Mouse (Mus musculus) spleen, adult 18-20 months (tissue): Measurements from ENCODE around the gene Zfp978.
"Not testable (repeated sequence)": the region's sequence is repeated elsewhere in the genome, so short reads cannot be mapped to it uniquely, and the experiment has no call there.

Experiments
- DNase-seq, 2 experiments: peaks; one replicate each; pipeline ENCODE4 v3.0.0; 2022; ENCODE audit warnings: mixed read lengths in 2 of 2

The Zfp978 gene

DNA sequence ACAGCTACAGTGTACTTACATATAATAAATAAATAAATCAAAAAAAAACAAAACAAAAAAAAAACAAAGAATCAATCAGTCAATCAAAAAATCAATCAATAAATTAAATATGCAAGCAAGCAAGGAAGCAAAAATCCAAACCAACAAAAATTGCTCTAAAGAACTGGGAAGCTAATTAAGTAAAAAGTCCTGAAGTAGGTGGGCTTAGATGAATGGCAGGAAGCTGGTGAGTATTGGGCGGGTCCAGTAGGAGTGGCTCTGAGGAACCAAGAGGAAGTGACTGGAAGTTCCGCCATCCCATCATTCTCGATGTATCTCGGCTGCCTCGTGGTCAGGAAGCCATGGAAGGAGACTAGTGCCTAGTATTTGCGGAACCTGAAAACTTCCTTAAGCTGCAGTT lies at the start of gene Zfp978:
Zfp978 (plus strand) TSS at position 301 of the 400 bp plus-strand sequence.
- DNase-seq: not testable (repeated sequence)

DNA sequence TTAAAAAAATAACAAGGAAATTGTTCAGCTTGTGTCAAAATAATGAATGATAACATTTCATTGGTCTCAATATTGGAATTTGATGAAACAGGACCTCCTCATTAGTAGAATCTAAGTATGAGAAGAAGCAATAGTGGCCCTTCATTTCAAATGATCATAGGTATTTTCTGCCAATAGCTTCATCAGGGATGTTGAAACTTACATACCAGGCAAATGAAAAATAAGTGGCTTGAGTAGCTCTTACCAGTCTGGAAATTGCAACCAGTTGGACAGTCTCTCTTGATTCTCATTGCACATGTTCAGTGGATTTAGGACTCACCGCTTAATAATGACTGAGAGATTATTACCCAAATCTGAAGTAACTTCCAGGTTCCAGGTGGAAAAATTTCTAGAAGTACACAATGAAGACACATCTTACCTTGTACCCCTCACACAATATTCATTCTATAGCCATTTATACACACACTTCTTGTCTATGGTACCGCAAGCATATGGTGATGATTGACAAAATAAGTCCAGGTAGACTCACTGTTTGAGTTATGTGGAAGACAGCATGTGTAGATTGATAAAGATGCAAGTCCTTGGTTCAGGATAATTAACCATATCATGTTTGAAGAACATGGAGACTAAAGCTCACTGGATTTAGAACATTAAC lies 25.9 kb upstream of the Zfp978 start:
- not testable (repeated sequence) for DNase-seq

DNA sequence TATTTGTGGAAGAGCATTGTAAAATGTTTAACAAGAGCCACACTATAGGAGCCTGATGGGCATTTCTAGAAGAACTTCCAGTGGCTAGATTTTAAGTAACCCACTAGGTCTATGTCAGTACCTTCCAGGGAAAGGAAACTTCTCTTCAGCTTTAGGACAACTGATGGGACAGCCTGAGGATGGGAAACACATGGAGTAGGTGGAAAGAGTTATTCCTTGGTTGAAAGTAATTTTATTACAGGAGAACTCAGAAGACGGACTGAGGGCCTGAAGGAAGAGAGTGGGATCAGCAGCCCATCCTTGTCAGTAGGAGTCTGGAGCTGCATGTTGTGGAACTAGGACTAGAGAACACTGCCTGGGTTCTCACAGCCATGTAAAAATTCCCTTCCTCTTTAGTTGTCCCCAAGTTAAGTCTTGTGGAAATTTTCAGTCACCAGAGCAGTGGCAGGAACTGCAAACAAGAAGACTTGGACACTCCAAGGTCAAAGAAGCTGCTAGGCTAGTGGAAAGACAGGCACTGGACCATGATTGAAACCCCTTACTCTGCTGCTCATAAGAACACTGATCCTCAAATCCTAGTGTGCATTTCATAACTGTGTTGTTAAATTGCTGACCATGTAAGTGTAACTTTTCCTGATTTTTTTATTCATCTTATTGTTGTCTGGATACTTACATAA lies 25.3 kb upstream of the Zfp978 start:
- not testable (repeated sequence) for DNase-seq

DNA sequence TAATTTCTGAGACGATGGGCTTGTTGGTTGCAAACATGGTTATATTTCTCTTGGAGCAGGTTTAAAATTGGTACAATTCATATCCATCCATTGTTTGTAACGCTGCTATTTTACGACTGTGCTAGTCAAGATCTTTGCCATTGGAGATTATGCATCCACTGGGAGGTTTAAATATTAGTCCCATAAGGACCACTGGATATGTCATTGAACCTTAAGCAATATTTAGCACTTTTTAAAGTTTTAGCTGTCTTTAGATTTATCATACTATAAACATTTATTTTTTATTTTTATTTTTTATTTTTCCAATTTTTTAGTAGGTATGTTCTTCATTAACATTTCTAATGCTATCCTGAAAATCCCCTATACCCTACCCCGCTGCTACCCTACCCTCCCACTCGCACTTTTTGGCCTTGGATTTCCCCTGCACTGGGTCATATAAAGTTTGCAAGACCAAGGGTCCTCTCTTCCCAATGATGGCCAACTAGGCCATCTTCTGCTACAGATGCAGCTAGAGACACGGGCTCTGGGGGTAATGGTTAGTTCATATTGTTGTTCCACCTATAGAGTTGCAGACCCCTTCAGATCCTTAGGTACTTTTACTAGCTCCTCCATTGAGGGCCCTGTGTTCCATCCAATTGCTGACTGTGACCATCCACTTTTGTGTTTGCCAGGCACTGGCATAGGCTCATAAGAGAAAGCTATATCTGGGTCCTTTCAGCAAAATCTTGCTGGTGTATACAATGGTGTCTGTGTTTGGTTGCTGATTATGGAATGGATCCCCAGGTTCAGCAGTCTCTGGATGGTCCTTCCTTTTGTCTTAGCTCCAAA lies 24.5 kb upstream of the Zfp978 start:
- not testable (repeated sequence) for DNase-seq

DNA sequence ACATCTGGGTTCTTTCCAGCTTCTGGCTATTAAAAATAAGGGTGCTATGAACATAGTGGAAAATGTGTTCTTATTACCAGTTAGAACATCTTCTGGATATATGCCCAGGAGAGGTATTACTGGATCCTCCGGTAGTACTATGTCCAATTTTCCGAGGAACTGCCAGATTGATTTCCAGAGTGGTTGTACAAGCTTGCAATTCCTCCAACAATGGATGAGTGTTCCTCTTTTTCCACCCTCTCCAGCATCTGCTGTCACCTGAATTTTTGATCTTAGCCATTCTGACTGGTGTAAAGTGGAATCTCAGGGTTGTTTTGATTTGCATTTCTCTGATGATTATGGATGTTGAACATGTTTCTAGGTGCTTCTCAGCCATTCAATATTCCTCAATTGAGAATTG lies 23.6 kb upstream of the Zfp978 start:
- DNase-seq: not testable (repeated sequence)

DNA sequence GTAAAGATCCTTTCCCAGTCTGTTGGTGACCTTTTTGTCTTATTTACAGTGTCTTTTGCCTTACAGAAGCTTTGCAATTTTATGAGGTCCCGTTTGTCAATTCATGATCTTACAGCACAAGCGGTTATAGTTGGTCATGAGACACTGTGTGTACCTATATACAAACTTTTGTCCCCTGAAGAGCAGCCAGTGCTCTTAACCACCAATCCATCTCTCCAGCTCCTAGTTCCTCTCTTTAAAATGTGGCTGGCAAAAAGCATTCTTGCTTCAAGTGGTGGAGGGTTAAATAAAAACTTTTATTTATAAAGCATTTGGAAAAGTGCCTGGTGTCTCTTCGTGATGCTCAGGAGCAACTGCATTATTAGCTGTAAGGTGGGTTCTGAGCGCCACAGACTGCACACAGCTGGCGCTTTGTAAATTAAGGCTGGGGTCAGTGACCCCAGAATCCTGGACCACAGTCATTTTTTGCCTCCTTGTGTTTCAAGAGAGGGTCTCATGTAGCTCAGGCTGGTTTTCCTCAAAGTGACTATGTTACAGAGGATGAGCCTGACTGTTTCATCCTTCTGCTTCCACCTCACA lies 23.0 kb upstream of the Zfp978 start:
- no peak for DNase-seq

DNA sequence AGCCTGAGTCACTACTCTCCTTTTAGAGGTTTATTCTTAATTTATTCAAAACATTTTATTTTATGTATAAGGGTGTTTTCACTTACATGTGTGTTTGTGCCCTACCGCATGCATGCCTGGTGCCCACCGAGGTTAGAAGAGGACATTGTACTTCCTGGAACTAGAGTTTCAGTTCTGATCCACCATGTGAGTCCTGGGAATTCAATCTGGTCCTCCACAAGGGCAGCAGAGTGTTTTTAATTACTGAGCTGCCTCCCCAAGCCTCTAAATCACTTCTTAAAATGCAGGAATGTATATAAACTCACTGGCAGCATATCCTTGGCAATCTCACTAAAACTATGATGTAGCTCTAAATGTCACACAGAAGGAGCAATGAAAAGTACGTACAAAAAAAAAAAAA lies 22.4 kb upstream of the Zfp978 start:
- DNase-seq: not testable (repeated sequence)

DNA sequence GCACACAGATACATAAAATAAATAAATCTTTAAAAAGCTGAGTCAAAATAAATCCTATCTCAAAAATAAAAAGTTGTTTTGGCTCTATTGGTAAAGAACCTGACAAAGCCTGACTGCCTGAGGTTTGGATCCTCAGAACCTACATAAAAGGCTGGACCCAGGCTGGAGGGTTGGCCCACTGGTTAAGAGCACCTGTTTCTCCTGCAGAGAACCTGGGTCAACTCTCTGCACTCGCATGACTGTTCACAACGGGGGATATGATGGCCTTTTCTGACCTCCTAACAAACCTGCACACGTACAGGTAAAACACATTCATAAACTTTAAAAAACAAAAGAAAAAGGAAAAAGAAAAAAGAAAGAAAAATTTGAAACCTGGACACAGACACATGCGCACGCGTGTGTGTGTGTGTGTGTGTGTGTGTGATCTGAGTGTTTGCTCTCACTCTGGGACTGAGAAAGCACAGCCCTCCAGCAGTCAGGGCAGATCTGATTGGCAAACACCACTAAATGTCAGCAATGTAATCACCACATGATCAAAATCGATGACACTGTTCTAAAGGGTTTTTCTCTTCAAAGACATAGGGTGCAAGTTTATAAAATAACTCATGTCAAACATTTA lies 21.4 kb upstream of the Zfp978 start:
- not testable (repeated sequence) for DNase-seq

DNA sequence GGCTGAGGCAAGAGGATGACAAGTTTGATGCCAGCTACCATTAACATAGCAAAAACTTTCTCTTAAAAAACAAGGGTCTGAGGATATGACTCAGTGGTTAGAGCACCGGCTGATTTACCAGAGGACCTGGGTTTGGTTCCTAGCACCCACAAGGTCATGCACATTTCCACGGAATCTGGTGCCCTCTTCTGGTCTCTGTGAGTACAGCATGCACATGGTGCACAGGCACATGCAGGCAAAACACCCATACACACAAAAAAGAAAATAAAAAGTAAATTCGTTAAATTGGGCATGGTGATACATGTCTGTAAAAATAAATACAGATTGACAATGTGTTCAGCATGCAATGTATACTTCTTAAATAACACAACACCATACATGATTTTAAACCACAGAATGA lies 20.9 kb upstream of the Zfp978 start:
- DNase-seq: not testable (repeated sequence)

DNA sequence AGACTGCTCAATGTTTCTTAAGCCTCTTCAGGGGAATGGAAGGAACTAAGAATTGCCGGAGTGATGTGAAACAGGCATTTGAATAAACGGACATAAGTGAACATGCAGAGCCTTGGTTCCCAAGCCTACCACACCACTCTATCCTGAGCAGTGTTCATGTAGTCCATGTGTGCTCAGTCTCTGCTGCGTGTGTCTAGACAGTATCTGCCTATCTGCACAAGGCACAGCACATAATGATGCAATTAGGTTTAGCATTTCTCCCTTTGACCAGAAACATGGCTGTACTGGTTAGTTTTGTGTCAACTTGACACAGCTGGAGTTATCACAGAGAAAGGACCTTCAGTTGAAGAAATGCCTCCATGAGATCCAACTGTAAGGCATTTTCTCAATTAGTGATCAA lies 20.2 kb upstream of the Zfp978 start:
- not testable (repeated sequence) for DNase-seq

DNA sequence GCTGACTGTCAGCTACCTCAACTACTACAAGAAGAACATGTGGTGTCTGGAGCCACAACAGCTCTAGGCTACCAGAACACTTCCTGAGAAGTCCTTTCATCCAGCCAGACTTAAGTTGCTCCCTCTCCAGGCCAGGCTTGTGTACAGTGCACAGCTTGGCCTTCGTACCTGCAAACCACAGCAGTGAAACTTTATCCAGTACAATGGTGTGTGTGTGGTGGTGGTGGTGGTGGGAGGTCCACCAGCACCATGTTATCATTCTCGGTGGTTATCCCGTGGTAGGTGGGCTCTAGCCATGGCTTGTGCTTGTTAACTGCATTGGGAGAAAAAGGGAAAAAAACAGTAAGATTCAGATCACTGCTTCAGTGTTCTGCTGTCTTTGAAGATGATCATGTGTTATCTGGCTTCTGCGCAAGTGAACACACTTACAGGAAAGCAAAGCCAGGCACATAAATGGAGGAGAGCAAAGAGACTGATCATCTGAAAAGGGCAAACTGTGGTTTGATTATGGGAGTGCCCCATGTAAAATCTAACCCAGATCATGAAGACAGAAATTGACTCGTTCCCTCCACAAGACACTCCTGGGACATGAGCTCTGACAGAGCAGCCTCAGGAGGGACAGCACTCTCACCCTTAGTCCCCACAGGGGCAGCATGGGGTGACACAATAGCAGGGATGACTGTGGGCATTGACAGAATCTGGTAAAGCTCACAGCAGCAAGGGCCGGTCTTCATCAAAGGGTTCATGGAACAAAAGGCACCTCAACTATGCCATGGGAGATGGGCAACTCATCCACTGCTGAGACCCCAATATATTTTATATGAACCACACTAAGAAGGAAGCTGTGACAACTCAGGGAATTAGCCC lies 17.8 kb upstream of the Zfp978 start:
- not testable (repeated sequence) for DNase-seq

DNA sequence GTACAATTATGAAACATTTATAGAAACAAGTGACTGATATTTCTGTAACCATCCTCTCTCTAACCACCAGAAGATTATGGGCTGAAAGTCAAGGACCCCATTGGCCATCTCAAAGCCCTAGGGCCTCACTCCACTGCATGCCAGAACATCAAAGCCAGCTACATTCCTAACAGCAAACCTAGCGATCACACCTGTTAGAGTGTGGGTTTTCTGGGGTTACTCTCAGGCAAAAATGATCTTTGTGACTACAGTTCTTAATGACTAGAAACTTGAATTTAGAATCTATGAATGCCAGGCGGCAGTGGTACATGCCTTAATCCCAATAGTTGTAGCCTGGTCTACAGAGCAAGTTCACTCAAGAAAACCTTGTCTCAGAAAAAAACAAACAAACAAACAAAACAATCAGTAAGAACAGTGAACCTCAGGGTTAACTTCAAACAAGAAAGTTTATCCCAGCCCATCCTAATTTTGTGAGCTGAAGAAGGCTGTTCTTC lies 16.0 kb upstream of the Zfp978 start:
- DNase-seq: not testable (repeated sequence)

DNA sequence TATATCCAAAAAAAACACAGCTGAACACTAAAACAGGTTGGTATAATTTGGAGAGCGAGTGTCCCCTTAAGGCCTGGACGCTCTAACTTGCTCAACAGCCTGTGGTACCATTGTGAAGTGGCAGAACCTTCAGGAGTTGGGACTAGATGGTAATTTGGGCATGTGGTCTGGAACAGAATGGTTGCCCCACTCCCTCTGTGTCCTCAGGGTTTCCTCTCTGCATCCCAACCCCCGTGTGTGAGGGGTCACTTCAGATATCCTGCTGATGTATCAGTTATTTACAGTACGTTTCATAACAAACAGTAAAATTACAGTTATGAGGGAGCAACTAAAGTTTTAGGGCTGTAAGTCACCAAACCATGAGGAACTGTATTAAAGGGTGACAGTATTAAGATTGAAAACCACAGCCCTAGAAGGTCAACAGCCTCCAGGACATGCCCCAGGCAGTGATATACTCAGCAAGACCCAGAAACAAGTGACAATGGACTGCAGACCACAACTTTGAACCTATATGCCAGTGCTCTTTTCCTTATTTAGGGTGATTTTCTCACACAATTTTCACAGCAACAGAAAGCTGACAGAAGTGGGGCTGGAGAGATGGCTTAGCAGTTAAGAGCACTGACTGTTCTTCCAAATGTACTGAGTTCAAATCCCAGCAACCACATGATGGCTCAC lies 14.6 kb upstream of the Zfp978 start:
- not testable (repeated sequence) for DNase-seq

DNA sequence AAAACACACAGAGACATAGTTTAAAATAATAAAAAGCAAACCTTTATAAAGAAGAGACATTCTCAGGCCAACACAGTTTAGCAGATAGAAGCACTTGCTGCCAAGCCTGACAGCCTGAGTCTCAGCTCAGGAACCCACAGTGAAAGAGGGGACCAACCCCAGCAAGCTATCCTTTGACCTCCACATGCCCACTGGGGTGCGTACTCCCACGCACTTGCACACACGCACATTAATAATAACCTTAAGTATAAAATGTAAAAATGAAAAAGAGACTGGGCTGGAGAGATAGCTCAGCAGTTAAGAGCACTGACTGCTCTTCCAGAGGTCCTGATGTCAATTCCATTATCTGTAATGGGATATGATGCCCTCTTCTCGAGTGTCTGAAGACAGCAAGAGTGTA lies 13.8 kb upstream of the Zfp978 start:
- not testable (repeated sequence) for DNase-seq

DNA sequence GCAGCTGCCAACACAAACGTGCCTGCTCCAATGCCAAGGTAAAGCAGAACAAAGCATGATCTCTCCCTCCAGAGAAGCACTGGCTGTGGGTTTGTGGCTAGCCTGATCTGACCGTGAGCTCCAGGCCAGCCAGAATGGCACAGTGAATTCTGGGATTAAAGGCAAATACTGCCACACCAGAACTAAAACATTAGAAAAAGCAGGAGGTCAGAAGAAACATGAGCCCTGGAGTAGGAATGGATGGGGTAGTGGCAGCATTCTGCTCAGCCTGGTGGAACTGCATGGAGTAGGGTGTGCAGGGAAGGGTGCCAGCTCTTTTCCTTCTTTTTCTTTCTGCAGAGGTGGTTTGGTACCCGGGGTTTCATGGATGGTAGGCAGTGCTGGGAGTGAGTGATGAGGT lies 13.2 kb upstream of the Zfp978 start:
- not testable (repeated sequence) for DNase-seq

DNA sequence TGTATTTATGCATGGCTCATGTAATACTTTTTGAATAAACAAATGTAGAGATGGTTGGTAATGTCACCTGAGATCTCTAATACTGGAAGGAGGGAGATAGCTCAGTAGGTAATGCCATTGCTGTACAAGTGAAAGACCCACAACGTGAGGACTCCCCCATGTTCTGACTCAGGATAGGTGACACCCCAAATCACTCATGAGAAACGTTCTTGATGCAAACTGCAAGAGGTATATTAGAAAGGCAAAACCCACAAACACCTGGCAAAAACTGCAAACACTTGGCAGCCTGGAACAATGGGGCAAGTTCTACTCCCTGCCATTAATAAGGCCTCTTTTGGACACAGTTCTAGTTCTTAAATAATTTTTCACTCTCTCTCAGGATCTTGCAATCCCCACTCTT lies 12.7 kb upstream of the Zfp978 start:
- DNase-seq: not testable (repeated sequence)

DNA sequence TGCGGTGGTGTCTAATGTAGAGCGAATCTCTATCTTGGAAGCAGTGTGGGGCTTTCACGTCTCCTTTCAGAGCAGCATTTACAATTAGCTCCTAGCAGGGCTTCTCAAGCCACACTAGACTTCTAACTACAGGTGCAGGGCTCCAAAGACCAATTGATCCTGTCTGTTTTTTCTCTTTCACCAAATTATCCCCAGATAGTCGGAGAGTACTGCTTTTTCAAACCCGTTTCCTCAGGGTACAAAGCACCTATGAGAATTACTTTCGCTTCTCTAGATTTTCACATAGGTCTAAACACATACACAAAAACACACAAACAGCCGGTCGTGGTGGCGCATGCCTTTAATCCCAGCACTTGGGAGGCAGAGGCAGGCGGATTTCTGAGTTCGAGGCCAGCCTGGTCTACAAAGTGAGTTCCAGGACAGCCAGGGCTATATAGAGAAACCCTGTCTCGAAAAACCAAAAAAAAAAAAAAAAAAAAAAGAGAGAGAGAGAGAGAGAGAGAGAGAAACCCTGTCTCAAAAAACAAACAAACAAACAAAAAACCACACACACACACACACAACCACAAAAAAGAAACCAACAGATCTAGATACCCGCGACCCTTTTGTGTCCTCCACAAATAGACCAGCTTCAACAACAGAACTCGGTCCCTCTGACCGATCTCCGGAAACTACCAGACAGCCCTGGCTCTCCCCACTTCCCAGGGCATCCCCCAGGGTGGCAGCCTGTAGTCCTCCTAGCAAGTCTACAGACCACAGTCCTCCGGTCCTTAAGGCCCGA lies 12.0 kb upstream of the Zfp978 start:
- DNase-seq: not testable (repeated sequence)

DNA sequence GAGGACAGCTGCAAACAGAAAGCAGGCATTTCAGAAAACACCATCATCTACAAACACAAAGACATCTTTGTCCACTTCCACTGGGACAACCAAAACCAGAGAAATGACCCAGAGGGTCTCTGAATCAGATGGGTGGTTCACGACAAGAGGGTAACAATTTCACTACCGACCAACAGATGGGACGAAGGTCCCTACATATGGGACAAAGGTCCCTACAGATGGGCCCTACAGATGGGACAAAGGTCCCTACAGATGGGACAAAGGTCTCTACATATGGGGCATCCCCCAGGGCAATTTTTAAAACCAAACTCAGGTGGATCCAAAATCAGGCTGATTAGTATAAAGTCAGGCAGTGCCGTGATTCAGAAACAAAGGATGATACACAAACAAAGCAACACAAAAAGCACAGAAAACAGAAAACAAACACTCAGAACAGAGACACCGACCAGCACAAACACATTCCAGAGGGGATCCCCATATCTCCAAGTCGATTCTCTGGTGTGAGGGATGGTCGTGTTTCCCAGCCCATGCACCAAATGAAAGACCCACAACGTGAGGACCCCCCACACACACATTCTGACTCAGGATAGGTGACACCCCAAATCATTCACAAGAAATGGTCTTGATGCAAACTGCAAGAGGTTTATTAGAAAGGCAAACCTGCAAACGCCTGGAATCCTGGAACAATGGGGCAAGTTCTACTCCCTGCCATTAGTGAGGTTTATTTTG lies 11.3 kb upstream of the Zfp978 start:
- not testable (repeated sequence) for DNase-seq

DNA sequence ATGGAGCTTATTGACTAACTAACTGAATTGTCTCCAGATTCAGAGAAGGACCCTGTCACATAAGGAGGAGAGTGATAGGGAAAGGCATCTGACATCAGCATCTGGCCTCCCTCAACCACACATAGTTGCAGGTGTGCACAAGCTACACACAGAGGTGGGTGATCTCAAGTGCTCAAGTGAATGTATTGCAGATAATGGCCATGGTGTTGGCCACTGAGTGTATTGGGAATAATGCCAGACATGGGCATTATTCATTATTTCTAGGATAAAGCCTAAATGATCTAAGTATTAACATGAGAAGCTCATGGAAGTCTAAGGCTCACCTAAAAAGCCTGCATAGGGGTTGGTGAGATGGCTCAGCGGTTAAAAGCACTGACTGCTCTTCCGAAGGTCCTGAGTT lies 10.6 kb upstream of the Zfp978 start:
- DNase-seq: not testable (repeated sequence)
